Mouse (Mus musculus) CH12.LX (cell line): ENCODE measurements at regions not wholly inside any gene's neighbourhood (a gene's known extent, or its start where the extent isn't known, plus 50 kb on each side); places are given as distances from the start of the nearest gene placed in this dataset.

ENCODE experiments used
- KAT2A ChIP-seq: IDR thresholded peaks from 2 replicates; pipeline ENCODE4 v1.6.1; 2012; ENCODE audit warnings: low read length, improper control_type of control experiment, inconsistent platforms; ENCODE audit not compliant: insufficient replicate concordance
- TBP ChIP-seq: conservative IDR thresholded peaks from 2 replicates; pipeline ENCODE4 v1.6.1; 2011; ENCODE audit warnings: low read depth, low read length, improper control_type of control experiment

DNA sequence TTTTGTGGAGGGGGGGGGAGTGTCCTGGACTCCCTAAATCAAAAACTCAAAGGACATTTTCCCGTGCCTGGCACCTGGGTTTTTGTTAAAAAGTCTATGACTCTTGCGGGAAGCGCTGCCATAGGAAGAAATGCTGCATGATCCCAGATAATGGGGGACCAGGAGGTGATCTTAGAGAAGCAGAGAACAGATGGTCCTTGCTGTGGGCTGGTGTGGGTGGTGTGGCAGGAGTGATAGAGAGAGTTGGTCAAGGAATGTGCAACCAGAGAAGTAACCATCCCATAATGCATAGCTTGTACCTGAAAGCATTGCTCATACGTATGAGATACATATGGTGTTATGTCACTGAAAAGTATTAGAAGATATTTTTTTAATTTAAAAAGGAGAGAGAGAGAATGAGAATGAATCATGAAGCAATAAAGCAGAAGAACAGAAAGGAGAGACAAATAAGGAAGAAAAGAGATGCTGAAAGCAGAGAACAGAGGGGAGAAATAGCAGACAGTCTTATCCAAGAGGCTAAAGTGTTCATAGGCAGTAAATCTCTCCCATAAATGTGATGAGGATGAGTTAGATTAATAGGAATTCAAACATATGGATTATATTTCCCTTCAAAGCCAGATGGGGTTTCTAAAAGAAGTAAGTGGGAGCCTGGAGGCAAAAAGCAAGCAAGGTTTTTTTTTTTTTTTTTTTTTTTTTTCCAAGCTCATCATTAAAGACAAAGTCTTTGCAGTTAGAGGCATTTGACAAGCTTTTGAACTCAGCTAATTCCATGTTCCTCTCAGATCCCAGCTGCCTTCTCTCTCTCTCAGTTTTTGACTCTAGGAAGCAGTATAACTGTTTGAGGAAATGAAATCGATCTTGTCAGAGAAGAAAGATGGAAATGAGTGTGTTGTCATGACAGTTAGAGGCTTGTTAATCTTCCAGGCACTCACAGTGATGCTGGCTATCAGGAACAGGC is 136.2 kb upstream of the Adra1d start:
- TF ChIP-seq KAT2A (no peak), TBP (no peak)
